Mouse (Mus musculus) CH12.LX (cell line): ENCODE measurements around the gene Cdk2ap2.

Source experiments
- CTCF ChIP-seq, 2 experiments: IDR thresholded peaks in 1 of 2; conservative IDR thresholded peaks in 1 of 2; 2 replicates each; pipeline ENCODE4 v1.5.1; 2011 to 2012; ENCODE audit warnings: low read depth in 2 of 2, low read length in 2 of 2, improper control_type of control experiment in 1 of 2, inconsistent platforms in 1 of 2, mild to moderate bottlenecking in 1 of 2, moderate library complexity in 1 of 2
- EP300 ChIP-seq: IDR thresholded peaks from 2 replicates; pipeline ENCODE4 v1.6.1; 2011; ENCODE audit warnings: low read length, improper control_type of control experiment
- MAX ChIP-seq: IDR thresholded peaks from 2 replicates; pipeline ENCODE4 v1.6.1; 2011; ENCODE audit warnings: low read length, improper control_type of control experiment
- MYC ChIP-seq: IDR thresholded peaks from 2 replicates; pipeline ENCODE4 v1.6.1; 2011; ENCODE audit warnings: low read depth, mild to moderate bottlenecking, improper control_type of control experiment, low read length
- POLR2A ChIP-seq: IDR thresholded peaks from 2 replicates; pipeline ENCODE4 v1.6.1; 2011; ENCODE audit warnings: low read depth, mild to moderate bottlenecking, improper control_type of control experiment, low read length
- RCOR1 ChIP-seq: conservative IDR thresholded peaks from 2 replicates; pipeline ENCODE4 v1.6.1; 2012; ENCODE audit warnings: low read depth, mild to moderate bottlenecking, inconsistent platforms, low read length, improper control_type of control experiment
- ZKSCAN1 ChIP-seq: IDR thresholded peaks from 2 replicates; pipeline ENCODE4 v1.6.1; 2012; ENCODE audit warnings: low read depth, inconsistent platforms, low read length, improper control_type of control experiment, borderline replicate concordance
- ZMIZ1 ChIP-seq: IDR thresholded peaks from 2 replicates; pipeline ENCODE4 v1.6.1; 2012; ENCODE audit warnings: low read depth, mild to moderate bottlenecking, inconsistent platforms, low read length, improper control_type of control experiment
- ZNF384 ChIP-seq: IDR thresholded peaks from 2 replicates; pipeline ENCODE4 v1.6.1; 2012; ENCODE audit warnings: low read depth, low read length, improper control_type of control experiment, inconsistent platforms

DNA sequence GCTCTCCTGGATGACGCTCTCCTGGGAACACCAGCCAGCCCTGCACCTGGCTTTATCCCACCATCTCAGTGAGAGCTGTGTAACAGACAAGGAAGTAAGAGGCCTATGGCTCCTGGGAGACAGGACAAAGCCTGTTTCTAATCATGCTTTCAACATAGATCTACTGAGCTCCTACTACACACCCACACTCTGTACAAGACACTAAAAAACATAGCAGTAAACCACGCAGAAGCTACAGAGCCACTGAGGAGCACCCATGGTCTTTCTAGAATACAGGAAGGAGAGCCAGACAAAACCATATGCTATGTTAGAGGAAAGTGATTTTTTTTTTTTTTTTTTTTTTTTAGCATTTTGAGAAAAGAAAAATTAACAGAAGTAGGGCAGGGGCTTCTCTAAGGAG, 21.4 kb downstream of the Cdk2ap2 start:
- TF ChIP-seq EP300: no peak
- TF ChIP-seq RCOR1: no peak
- no peak for TF ChIP-seq POLR2A
- TF ChIP-seq ZNF384: no peak
- TF ChIP-seq ZKSCAN1: no peak
- TF ChIP-seq MAX: no peak
- TF ChIP-seq MYC: no peak
- no peak for TF ChIP-seq ZMIZ1
- TF ChIP-seq CTCF (conservative IDR thresholded peaks at IDR 0.05 in 1 of 2, IDR thresholded peaks at IDR 0.05 in 1 of 2; ENCODE audit: low read depth in 2 of 2, low read length in 2 of 2): no peak
